Mouse (Mus musculus): ENCODE data around the gene Slco1a6. TPM values are rescaled to one million over a fixed set of nuclear protein-coding genes. Genes with fewer than 3 reads are reported as not detected.

The Slco1a6 gene
- polyA plus RNA-seq, 1 experiment: not detected

DNA sequence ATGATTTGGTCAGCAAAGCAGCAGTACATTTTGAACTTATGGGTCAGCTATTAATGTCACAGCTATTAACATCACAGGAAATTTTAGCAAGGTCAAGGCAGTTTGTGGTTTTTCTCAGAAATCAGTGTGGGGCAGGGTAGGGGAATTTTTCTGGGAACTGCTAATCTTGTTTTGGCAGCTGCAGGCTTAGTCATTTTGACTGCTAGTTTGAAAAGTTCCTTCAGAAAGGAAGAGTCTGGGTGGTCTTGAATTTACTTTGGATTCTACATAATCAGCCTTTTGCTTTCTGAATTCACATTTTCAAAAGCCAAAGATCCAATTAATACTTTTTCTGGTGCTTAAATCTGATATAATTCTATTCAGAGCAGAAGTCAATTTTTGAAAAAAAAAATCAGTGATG is 1.4 kb upstream of the Slco1a6 start:
- TF ChIP-seq MYOD1 (IDR thresholded peaks at IDR 0.05; ENCODE audit: control insufficient read depth, insufficient read length, low read depth) (no peak), MAX (IDR thresholded peaks at IDR 0.05) (no peak), FOSL1 (IDR thresholded peaks at IDR 0.05; ENCODE audit: insufficient read depth, low read length, poor library complexity, severe bottlenecking) (no peak), USF1 (IDR thresholded peaks at IDR 0.05; ENCODE audit: low read depth) (no peak), CTCF (IDR thresholded peaks at IDR 0.05; ENCODE audit: control insufficient read depth, insufficient read depth, insufficient read length) (no peak), CEBPB (IDR thresholded peaks at IDR 0.05; ENCODE audit: low read depth) (no peak), MYOG (IDR thresholded peaks at IDR 0.05; ENCODE audit: control insufficient read depth, extremely low read depth, insufficient read length) (no peak)
- H3K79me3 ChIP-seq (ENCODE audit: low read depth): no peaks in the 10 kb centered on the region
- H3K4me3 ChIP-seq (ENCODE audit: insufficient read depth, poor library complexity, severe bottlenecking): no peak overlapping the region
- H3K27me3 ChIP-seq (ENCODE audit: control insufficient read depth, insufficient read depth, insufficient read length): no peaks in the 10 kb centered on the region
- H3K79me2 ChIP-seq (ENCODE audit: control insufficient read depth, insufficient read depth): no peaks in the 10 kb centered on the region
- no peaks in the 10 kb centered on the region for H3K36me3 ChIP-seq (ENCODE audit: control insufficient read depth, insufficient read depth)
- H3ac ChIP-seq (ENCODE audit: control insufficient read depth, insufficient read length, low read depth): no peak overlapping the region

DNA sequence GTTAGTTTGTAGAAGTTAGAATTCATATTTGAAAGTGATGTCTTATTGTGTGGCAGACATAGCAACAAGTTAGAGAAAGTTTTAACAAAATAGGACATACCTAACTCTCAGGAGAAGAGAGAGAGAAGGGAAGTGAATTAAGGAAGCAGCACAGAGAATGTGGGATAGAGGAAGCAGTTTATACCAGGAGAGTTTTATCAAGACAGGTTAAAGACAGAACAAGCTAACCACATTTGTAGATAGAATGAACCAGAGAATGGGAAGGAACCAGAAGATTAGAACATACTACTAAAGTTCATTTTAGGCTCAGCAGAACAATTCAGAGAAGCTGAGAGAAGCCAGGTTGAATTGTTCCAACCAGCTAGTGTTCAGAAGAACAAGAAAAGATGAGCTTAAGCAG is 7.8 kb downstream of the Slco1a6 start:
- H3K4me3 ChIP-seq (ENCODE audit: insufficient read depth, poor library complexity, severe bottlenecking): no peak overlapping the region
- no peaks in the 10 kb centered on the region for H3K79me2 ChIP-seq (ENCODE audit: control insufficient read depth, insufficient read depth)
- no peaks in the 10 kb centered on the region for H3K27me3 ChIP-seq (ENCODE audit: control insufficient read depth, insufficient read depth, insufficient read length)
- H3K79me3 ChIP-seq (ENCODE audit: low read depth): no peaks in the 10 kb centered on the region
- TF ChIP-seq FOSL1 (IDR thresholded peaks at IDR 0.05; ENCODE audit: insufficient read depth, low read length, poor library complexity, severe bottlenecking) (no peak), MYOG (IDR thresholded peaks at IDR 0.05; ENCODE audit: control insufficient read depth, extremely low read depth, insufficient read length) (no peak), MYOD1 (IDR thresholded peaks at IDR 0.05; ENCODE audit: control insufficient read depth, insufficient read length, low read depth) (no peak), MAX (IDR thresholded peaks at IDR 0.05) (no peak), CTCF (IDR thresholded peaks at IDR 0.05; ENCODE audit: control insufficient read depth, insufficient read depth, insufficient read length) (no peak), CEBPB (IDR thresholded peaks at IDR 0.05; ENCODE audit: low read depth) (no peak), USF1 (IDR thresholded peaks at IDR 0.05; ENCODE audit: low read depth) (no peak)
- no peaks in the 10 kb centered on the region for H3K36me3 ChIP-seq (ENCODE audit: control insufficient read depth, insufficient read depth)
- H3ac ChIP-seq (ENCODE audit: control insufficient read depth, insufficient read length, low read depth): no peak overlapping the region

DNA sequence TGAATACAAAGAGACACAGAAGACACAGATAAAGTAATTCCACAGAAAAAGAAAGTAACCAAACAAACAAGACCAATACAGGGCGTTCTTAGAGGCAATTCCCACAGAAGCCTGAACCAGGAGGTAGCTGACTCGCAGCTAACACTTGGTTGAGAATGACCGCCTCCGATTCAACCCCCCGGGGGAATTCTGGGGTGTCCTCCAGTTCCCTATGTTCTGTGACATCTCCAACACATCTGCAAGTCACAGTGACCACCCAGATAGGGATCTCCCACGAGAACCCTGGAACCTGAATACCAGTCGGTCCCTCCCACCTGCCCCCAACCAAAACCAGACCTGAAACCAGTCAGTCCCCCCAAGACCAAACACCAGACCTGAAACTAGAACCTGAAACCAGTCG is 14.1 kb downstream of the Slco1a6 start:
- TF ChIP-seq FOSL1 (IDR thresholded peaks at IDR 0.05; ENCODE audit: insufficient read depth, low read length, poor library complexity, severe bottlenecking): no peak
- TF ChIP-seq CTCF (IDR thresholded peaks at IDR 0.05; ENCODE audit: control insufficient read depth, insufficient read depth, insufficient read length): no peak
- no peak for TF ChIP-seq CEBPB (IDR thresholded peaks at IDR 0.05; ENCODE audit: low read depth)
- TF ChIP-seq MYOD1 (IDR thresholded peaks at IDR 0.05; ENCODE audit: control insufficient read depth, insufficient read length, low read depth): no peak
- H3ac ChIP-seq (ENCODE audit: control insufficient read depth, insufficient read length, low read depth): no peak overlapping the region
- no peaks in the 10 kb centered on the region for H3K36me3 ChIP-seq (ENCODE audit: control insufficient read depth, insufficient read depth)
- H3K79me2 ChIP-seq (ENCODE audit: control insufficient read depth, insufficient read depth): no peaks in the 10 kb centered on the region
- H3K27me3 ChIP-seq (ENCODE audit: control insufficient read depth, insufficient read depth, insufficient read length): no peaks in the 10 kb centered on the region
- no peaks in the 10 kb centered on the region for H3K79me3 ChIP-seq (ENCODE audit: low read depth)
- no peak overlapping the region for H3K4me3 ChIP-seq (ENCODE audit: insufficient read depth, poor library complexity, severe bottlenecking)

DNA sequence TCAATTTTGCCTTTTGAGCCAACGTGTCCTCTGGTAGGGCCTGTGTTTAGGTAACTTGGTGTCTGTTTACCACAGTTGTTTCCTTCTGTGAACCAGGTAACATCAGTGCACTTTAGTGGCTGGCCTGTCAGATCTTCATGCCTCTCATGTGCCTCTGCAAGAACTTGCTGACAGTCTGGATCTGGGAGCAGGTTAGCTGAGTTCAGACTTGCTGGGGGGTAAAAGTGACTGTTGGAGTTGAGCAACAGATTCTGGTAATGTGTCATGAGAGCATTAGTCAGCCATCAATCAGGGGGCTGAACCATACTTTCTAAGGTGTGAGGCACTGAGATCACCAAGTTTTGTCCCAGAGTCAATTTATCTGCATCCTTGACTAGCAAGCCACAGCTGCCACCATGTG is 16.4 kb downstream of the Slco1a6 start:
- no peaks in the 10 kb centered on the region for H3K79me3 ChIP-seq (ENCODE audit: low read depth)
- no peak overlapping the region for H3K4me3 ChIP-seq (ENCODE audit: insufficient read depth, poor library complexity, severe bottlenecking)
- H3K79me2 ChIP-seq (ENCODE audit: control insufficient read depth, insufficient read depth): no peaks in the 10 kb centered on the region
- H3K36me3 ChIP-seq (ENCODE audit: control insufficient read depth, insufficient read depth): no peaks in the 10 kb centered on the region
- H3K27me3 ChIP-seq (ENCODE audit: control insufficient read depth, insufficient read depth, insufficient read length): no peaks in the 10 kb centered on the region
- TF ChIP-seq USF1 (IDR thresholded peaks at IDR 0.05; ENCODE audit: low read depth) (no peak), MAX (IDR thresholded peaks at IDR 0.05) (no peak), CEBPB (IDR thresholded peaks at IDR 0.05; ENCODE audit: low read depth) (no peak), MYOG (IDR thresholded peaks at IDR 0.05; ENCODE audit: control insufficient read depth, extremely low read depth, insufficient read length) (no peak), MYOD1 (IDR thresholded peaks at IDR 0.05; ENCODE audit: control insufficient read depth, insufficient read length, low read depth) (no peak), FOSL1 (IDR thresholded peaks at IDR 0.05; ENCODE audit: insufficient read depth, low read length, poor library complexity, severe bottlenecking) (no peak), CTCF (IDR thresholded peaks at IDR 0.05; ENCODE audit: control insufficient read depth, insufficient read depth, insufficient read length) (no peak)
- H3ac ChIP-seq (ENCODE audit: control insufficient read depth, insufficient read length, low read depth): no peak overlapping the region

DNA sequence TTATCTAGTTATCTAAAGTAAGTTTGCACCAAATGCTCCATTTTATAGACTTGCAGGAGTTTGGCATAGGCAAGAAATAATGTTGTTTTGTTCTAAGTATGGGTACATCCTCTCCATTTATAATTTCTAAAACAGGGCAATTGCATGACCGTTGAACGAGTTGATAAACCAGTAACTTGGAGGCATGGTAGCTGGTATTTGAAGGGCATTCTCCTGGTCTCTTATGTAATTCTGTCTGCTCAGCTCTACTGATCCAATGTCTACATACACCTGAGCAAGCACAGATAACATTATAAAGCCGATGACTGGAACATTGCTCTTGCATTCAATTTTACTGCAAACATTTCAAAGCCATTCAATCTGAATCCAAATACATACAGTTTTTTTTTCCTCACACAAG is 20.9 kb downstream of the Slco1a6 start:
- Histone ChIP-seq H3K79me3 (ENCODE audit: low read depth) (no peaks in the 10 kb centered on the region), H3K36me3 (ENCODE audit: control insufficient read depth, insufficient read depth) (no peaks in the 10 kb centered on the region), H3K79me2 (ENCODE audit: control insufficient read depth, insufficient read depth) (no peaks in the 10 kb centered on the region), H3K4me3 (ENCODE audit: insufficient read depth, poor library complexity, severe bottlenecking) (no peak overlapping the region), H3ac (ENCODE audit: control insufficient read depth, insufficient read length, low read depth) (no peak overlapping the region), H3K27me3 (ENCODE audit: control insufficient read depth, insufficient read depth, insufficient read length) (no peaks in the 10 kb centered on the region)
- TF ChIP-seq MYOD1 (IDR thresholded peaks at IDR 0.05; ENCODE audit: control insufficient read depth, insufficient read length, low read depth) (no peak), MYOG (IDR thresholded peaks at IDR 0.05; ENCODE audit: control insufficient read depth, extremely low read depth, insufficient read length) (no peak), CTCF (IDR thresholded peaks at IDR 0.05; ENCODE audit: control insufficient read depth, insufficient read depth, insufficient read length) (no peak), USF1 (IDR thresholded peaks at IDR 0.05; ENCODE audit: low read depth) (no peak), FOSL1 (IDR thresholded peaks at IDR 0.05; ENCODE audit: insufficient read depth, low read length, poor library complexity, severe bottlenecking) (no peak), CEBPB (IDR thresholded peaks at IDR 0.05; ENCODE audit: low read depth) (no peak), MAX (IDR thresholded peaks at IDR 0.05) (no peak)

DNA sequence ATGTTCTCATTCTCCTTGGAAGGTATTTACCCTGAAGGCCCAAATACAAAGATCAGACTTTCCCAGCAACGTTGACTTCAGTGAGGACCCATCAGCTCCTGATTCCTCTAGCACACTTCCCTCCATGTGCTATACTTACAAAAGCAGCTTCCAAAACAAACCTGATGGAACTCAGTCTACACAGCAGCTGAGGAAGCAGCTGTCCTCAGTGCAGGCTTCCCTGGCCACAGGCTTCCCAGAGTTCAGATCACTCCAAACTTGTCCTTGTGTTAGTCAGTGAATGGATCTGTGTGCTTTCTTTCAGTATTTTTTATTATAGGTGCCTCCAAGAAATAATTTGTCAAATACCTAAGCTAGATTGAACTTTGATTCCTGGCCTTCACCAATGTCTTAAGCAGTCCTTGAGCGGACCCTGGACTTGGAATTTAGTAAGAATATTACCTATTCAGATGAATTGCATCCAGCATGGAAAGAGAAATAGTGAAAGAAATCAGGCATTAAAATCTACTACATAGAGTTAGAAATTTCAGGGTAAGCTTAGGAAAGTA is 22.4 kb downstream of the Slco1a6 start:
- Histone ChIP-seq H3ac (ENCODE audit: control insufficient read depth, insufficient read length, low read depth) (no peak overlapping the region), H3K36me3 (ENCODE audit: control insufficient read depth, insufficient read depth) (no peaks in the 10 kb centered on the region), H3K27me3 (ENCODE audit: control insufficient read depth, insufficient read depth, insufficient read length) (no peaks in the 10 kb centered on the region), H3K4me3 (ENCODE audit: insufficient read depth, poor library complexity, severe bottlenecking) (no peak overlapping the region), H3K79me2 (ENCODE audit: control insufficient read depth, insufficient read depth) (no peaks in the 10 kb centered on the region), H3K79me3 (ENCODE audit: low read depth) (no peaks in the 10 kb centered on the region)
- TF ChIP-seq USF1 (IDR thresholded peaks at IDR 0.05; ENCODE audit: low read depth): no peak
- TF ChIP-seq FOSL1 (IDR thresholded peaks at IDR 0.05; ENCODE audit: insufficient read depth, low read length, poor library complexity, severe bottlenecking): no peak
- TF ChIP-seq MYOG (IDR thresholded peaks at IDR 0.05; ENCODE audit: control insufficient read depth, extremely low read depth, insufficient read length): no peak
- no peak for TF ChIP-seq CTCF (IDR thresholded peaks at IDR 0.05; ENCODE audit: control insufficient read depth, insufficient read depth, insufficient read length)
- no peak for TF ChIP-seq CEBPB (IDR thresholded peaks at IDR 0.05; ENCODE audit: low read depth)
- TF ChIP-seq MAX (IDR thresholded peaks at IDR 0.05): no peak
- no peak for TF ChIP-seq MYOD1 (IDR thresholded peaks at IDR 0.05; ENCODE audit: control insufficient read depth, insufficient read length, low read depth)

Data from C2C12 (cell line).